Mouse (Mus musculus) right cerebral cortex, postnatal 36 days (tissue): ENCODE measurements at regions not wholly inside any gene's neighbourhood (a gene's known extent, or its start where the extent isn't known, plus 50 kb on each side); places are given as distances from the start of the nearest gene placed in this dataset.

Experiments used
- DNase-seq, 2 experiments: peaks; one replicate each; pipeline ENCODE4 v3.0.0; 2022; ENCODE audit warnings: low spot score in 2 of 2, mixed read lengths in 1 of 2

GRCm38 (mm10) chr13:53996867-53997266 lies 58.6 kb downstream of the Drd1 start:
- DNase-seq, result no peak

GRCm38 (mm10) chr13:53992863-53993451 lies 62.5 kb downstream of the Drd1 start:
- no peak for DNase-seq

- DNase-seq, result no peak
Observed at GRCm38 (mm10) chr13:53979226-53979625, 76.3 kb downstream of the Drd1 start.

- peak; percentile 22 to 23 for DNase-seq
Observed at GRCm38 (mm10) chr13:53969421-53969820, 86.1 kb downstream of the Drd1 start.

- DNase-seq, result peak; percentile 83 to 91
Observed at GRCm38 (mm10) chr13:53956167-53956566, 99.3 kb downstream of the Drd1 start.

GRCm38 (mm10) chr13:53948056-53948455 lies 107.4 kb downstream of the Drd1 start:
- no peak for DNase-seq

GRCm38 (mm10) chr13:53945681-53946080 lies 109.8 kb downstream of the Drd1 start:
- peak; percentile 25 to 59 for DNase-seq

GRCm38 (mm10) chr13:53941005-53941747 lies 114.3 kb downstream of the Drd1 start:
- DNase-seq, result no peak

GRCm38 (mm10) chr13:53935174-53935699 lies 120.3 kb downstream of the Drd1 start:
- DNase-seq, result no peak

GRCm38 (mm10) chr13:53934457-53934856 lies 121.0 kb downstream of the Drd1 start:
- DNase-seq, result no peak

GRCm38 (mm10) chr13:53926128-53926527 lies 129.4 kb downstream of the Drd1 start:
- no peak for DNase-seq

GRCm38 (mm10) chr13:53924433-53924832 lies 131.1 kb downstream of the Drd1 start:
- no peak for DNase-seq

- no peak for DNase-seq
Observed at GRCm38 (mm10) chr13:53923721-53924374, 131.7 kb downstream of the Drd1 start.

GRCm38 (mm10) chr13:53921796-53922195 lies 133.7 kb downstream of the Drd1 start:
- DNase-seq, result no peak

- no peak for DNase-seq
Observed at GRCm38 (mm10) chr13:53919851-53920381, 135.6 kb downstream of the Drd1 start.

GRCm38 (mm10) chr13:53915456-53915855 lies 140.0 kb downstream of the Drd1 start:
- DNase-seq, result no peak

- DNase-seq, result no peak
Observed at GRCm38 (mm10) chr13:53914434-53914833, 141.1 kb downstream of the Drd1 start.

- no peak for DNase-seq
Observed at GRCm38 (mm10) chr13:53913501-53913900, 142.0 kb downstream of the Drd1 start.

GRCm38 (mm10) chr13:53911846-53912245 lies 143.7 kb downstream of the Drd1 start:
- no peak for DNase-seq

- no peak for DNase-seq
Observed at GRCm38 (mm10) chr13:53911261-53911660, 144.2 kb downstream of the Drd1 start.

GRCm38 (mm10) chr13:53910251-53910650 lies 145.3 kb downstream of the Drd1 start:
- no peak for DNase-seq

GRCm38 (mm10) chr13:53904471-53904870 lies 151.0 kb downstream of the Drd1 start:
- no peak for DNase-seq
